Mouse (Mus musculus): ENCODE measurements at regions not wholly inside any gene's neighbourhood (a gene's known extent, or its start where the extent isn't known, plus 50 kb on each side); places are given as distances from the start of the nearest gene placed in this dataset.

DNA sequence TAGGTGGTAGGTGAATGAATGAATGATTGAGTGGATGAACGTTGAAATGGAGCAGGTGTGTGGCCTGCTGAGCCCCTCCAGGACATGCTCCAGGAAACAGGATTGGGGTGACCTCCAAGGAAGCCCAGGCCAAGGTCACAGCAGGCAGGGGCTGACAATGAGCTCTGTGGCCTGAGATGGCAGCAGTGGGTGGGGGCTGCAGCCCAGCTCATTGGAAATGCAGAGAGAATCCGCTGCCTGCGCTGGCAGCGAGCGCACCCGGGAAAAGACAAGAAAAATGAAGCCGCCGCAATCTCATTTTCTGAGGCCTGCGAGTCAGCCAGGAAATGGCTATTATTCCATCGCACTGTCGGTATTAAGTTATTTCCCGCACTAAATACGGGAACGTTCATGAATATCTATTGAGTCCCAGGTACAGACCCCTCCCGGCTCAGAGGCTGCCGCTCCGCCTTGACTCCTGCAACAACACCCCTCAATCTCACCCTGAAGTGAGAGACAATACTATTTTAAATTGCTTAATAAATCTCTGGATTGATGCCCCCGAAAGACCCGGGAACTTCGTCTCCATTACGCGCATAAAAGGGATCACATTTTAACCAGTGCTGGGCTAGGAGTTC is 153.7 kb downstream of the Cryba4 start:
- TF ChIP-seq CTCF (conservative IDR thresholded peaks at IDR 0.05; ENCODE audit: insufficient read depth, insufficient read length, low read depth, low read length) = no peak
- TF ChIP-seq POLR2A (IDR thresholded peaks at IDR 0.05; ENCODE audit: low read depth, low read length) = no peak

Measured in kidney, adult 2 months (tissue).